Mouse (Mus musculus) lung, postnatal 0 days (tissue): ENCODE data around the gene Cdc42bpb. TPM values are rescaled to one million over a fixed set of nuclear protein-coding genes. Genes with fewer than 3 reads are reported as not detected.
A peak's percentile ranks its signal among the peaks of the same experiment; 100 is the strongest.

Experiments
- ATAC-seq: fragments of 200-750 bp; cut with Nextera tagmentation; 2 replicates; pipeline ENCODE4 v1.8.0; 2017; ENCODE audit warnings: moderate library complexity
- DNase-seq: peaks from one replicate; pipeline ENCODE4 v3.0.0-alpha.2; 2016; ENCODE audit warnings: low spot score
- H3K27ac ChIP-seq: fragments of 300-500 bp; sonication (generic); 2 replicates; pipeline ENCODE4 v1.5.1; 2014; ENCODE audit warnings: antibody characterized with exemption, mild to moderate bottlenecking, low read length, mixed read lengths
- H3K27me3 ChIP-seq: fragments of 300-500 bp; sonication (generic); replicated peaks from 2 replicates; pipeline ENCODE4 v1.6.1; 2014; ENCODE audit warnings: low read length, mixed read lengths; ENCODE audit not compliant: insufficient read depth
- H3K36me3 ChIP-seq: fragments of 300-500 bp; sonication (generic); 2 replicates; pipeline ENCODE4 v1.6.1; 2014; ENCODE audit warnings: low read length, mixed read lengths; ENCODE audit not compliant: insufficient read depth
- H3K4me1 ChIP-seq: fragments of 300-500 bp; sonication (generic); 2 replicates; pipeline ENCODE4 v1.6.1; 2014; ENCODE audit warnings: antibody characterized with exemption, low read depth, low read length, mixed read lengths; ENCODE audit not compliant: insufficient read depth
- H3K4me2 ChIP-seq: fragments of 300-500 bp; sonication (generic); replicated peaks from 2 replicates; pipeline ENCODE4 v1.6.1; 2014; ENCODE audit warnings: low read depth, mild to moderate bottlenecking, low read length, moderate library complexity, mixed read lengths
- H3K4me3 ChIP-seq: fragments of 300-500 bp; sonication (generic); 2 replicates; pipeline ENCODE4 v1.5.1; 2014; ENCODE audit warnings: low read depth, low read length
- H3K9ac ChIP-seq: fragments of 300-500 bp; sonication (generic); replicated peaks from 2 replicates; pipeline ENCODE4 v1.6.1; 2014; ENCODE audit warnings: low read depth, mild to moderate bottlenecking
- H3K9me3 ChIP-seq: fragments of 300-500 bp; sonication (generic); 2 replicates; pipeline ENCODE4 v1.6.1; 2016; ENCODE audit warnings: low read length, mixed read lengths
- CTCF ChIP-seq: IDR thresholded peaks from 2 replicates; pipeline ENCODE4 v1.5.1; 2016; ENCODE audit warnings: antibody characterized with exemption, mild to moderate bottlenecking
- EP300 ChIP-seq: IDR thresholded peaks from 2 replicates; pipeline ENCODE4 v1.6.1; 2016; ENCODE audit warnings: antibody characterized with exemption, mild to moderate bottlenecking, control low read depth
- WGBS: fragments of 180-500 bp; shearing (Covaris S2); extraction: QIAGEN DNeasy Blood & Tissue Kit; methylation state at CpG from one replicate; pipeline ENCODE4 v1.1.7; 2014; 5-methylcytosine and 5-hydroxymethylcytosine counted together
- polyA plus RNA-seq: library from polyadenylated mRNA; unstranded; fragments of >200 nt; fragmentation: Nextera tagmentation; extraction: Ambion mirVana; gene quantifications from 2 replicates; pipeline ENCODE4 v1.2.1, GENCODE M21; 2015

Gene Cdc42bpb
- polyA plus RNA-seq, 1 experiment from 2014 or later: 32.5 TPM

DNA sequence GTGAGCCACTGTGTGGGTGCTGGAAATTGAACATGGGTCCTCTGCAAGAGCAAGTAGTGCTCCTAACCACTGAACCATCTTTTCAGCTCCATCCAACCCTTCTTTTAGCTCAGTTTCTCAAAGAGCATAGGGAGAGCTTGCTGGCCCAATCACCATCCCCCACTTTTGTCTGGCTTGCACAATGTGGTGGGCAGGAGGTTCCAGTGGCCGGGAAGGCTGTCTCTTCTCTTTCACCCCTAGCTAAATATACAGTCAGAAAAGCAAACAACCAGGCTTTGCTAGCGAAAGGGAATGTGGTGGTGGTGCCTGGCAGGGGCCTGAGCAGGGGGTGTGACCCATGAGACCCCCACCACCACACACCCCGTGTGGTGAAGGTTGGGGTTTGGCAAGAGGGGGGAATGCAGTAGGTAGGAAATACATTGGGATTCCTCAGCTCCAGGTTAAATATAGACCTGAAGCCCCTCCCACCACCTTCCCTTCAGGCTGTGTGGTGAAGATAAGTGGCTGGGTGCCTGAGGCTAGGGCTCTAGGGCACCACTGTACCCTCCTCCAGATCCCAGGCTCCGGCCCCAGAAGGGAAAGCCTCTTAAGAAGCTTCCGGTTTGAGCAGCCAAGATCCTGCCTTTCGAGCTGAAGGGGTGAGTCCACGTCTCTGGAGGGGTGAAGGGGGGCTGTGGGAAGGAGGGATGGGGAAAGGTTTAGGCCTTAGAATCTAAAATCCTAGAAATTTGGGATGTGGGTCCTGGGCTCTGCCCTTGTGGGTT is 43.6 kb upstream of the Cdc42bpb start:
- no peaks in the 10 kb centered on the region; the same call in 1 of the 2 replicates for H3K4me1 ChIP-seq
- no peak overlapping the region for H3K4me2 ChIP-seq
- H3K27me3 ChIP-seq: peaks cover 32% of the 10 kb centered on the region
- ATAC-seq: peak; percentile 14; the same call in 1 of the 2 replicates
- DNase-seq: peak; percentile 67
- no peak overlapping the region for H3K4me3 ChIP-seq
- WGBS: 21% methylated on average over 7 of the region's 7 CpGs
- H3K27ac ChIP-seq: 0 out of 2 replicates have a peak overlapping the region, but pooled peaks have one; percentile 5
- no peaks in the 10 kb centered on the region for H3K36me3 ChIP-seq
- TF ChIP-seq CTCF (no peak), EP300 (no peak)
- no peaks in the 10 kb centered on the region for H3K9me3 ChIP-seq
- no peak overlapping the region for H3K9ac ChIP-seq

DNA sequence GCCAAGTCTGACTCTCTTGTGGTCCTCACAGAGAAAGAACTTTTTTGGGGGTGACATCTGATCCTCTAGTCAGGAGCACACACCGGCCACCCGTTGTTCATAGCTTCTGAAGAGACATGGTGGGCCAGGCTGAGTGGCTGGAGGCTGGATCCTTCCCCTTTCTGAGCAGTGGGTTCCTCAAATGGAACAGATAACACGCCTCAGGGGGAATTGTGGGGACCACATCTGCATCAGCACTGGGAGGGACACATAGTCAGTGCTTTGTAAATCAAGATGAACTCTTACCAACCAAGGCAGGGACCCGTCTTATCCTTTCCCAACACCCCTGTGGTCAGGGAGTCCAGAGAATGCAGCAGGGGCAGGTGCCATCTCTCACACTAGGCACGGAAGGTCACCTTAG is 42.4 kb upstream of the Cdc42bpb start:
- DNase-seq (no peak), ATAC-seq (no peak)
- Histone ChIP-seq H3K27me3 (peaks cover 25% of the 10 kb centered on the region), H3K36me3 (no peaks in the 10 kb centered on the region), H3K27ac (no peak overlapping the region), H3K4me3 (no peak overlapping the region), H3K4me1 (no peaks in the 10 kb centered on the region; the same call in 1 of the 2 replicates), H3K9ac (no peak overlapping the region), H3K4me2 (no peak overlapping the region), H3K9me3 (no peaks in the 10 kb centered on the region)
- WGBS: 79% methylated on average over 5 of the region's 5 CpGs
- no peak for TF ChIP-seq CTCF

DNA sequence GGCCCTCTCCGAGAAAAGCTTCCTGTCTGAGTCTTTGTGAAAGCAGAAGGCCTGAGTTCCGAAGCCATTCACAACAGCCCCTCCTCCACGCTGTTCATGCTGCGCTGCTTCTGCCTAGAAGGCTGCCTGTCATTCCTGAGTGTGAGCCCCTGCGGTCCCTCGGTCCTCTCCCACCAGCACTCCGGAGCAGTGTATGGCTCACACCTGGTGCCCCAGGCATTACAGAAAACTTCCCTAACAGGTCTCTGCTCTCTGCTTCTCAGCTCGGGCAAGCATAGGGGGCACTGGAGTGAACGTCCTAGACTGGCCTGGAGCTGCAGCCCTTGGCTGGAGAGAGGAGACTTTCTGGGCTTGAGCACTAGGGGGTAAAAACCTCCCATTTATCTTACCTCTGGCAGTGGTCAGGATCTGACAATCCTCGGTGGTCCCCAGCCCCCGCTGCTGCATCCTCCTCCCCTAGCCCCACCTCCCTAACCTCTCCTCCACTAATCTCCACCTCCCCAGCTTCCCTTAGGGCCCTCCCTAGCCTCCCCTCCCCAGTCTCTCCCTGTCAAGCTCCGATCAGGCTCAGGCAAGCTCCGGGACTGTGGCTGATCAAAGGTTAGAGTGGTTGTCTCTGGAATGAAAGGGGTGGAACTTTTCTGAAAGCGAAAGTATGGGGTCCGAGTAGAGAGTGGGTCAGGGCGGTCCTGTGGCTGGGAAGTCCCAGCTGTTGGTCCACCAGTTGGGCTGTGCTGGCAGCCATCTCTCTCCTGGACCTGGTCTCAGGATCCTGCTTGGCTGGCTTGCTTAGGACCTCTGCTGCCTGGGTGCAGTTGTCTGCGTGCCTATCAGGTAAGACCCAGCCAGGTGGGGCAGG is 39.6 kb upstream of the Cdc42bpb start, which contains the start of gene Exoc3l4:
Gene Exoc3l4 (plus strand): TSS at position 97 of the 859 bp plus-strand sequence.
- Histone ChIP-seq H3K9ac (peak within 1 kb of the TSS; percentile 13; the same call in 1 of the 2 replicates), H3K4me1 (peaks cover under 1% of the 10 kb centered on the region; the same call in 1 of the 2 replicates), H3K27me3 (peaks cover under 1% of the 10 kb centered on the region; the same call in 1 of the 2 replicates), H3K9me3 (no peaks in the 10 kb centered on the region), H3K4me3 (peak within 1 kb of the TSS; percentile 34), H3K27ac (peak within 1 kb of the TSS; percentile 81), H3K4me2 (peak within 1 kb of the TSS; percentile 61), H3K36me3 (no peaks in the 10 kb centered on the region)
- DNase-seq (peak; percentile 79), ATAC-seq (peak; percentile 55)
- TF ChIP-seq EP300 (peak; percentile 9; the same call in 1 of the 2 replicates), CTCF (peak; percentile 34)
- 3% methylated on average over 17 of the region's 17 CpGs for WGBS

DNA sequence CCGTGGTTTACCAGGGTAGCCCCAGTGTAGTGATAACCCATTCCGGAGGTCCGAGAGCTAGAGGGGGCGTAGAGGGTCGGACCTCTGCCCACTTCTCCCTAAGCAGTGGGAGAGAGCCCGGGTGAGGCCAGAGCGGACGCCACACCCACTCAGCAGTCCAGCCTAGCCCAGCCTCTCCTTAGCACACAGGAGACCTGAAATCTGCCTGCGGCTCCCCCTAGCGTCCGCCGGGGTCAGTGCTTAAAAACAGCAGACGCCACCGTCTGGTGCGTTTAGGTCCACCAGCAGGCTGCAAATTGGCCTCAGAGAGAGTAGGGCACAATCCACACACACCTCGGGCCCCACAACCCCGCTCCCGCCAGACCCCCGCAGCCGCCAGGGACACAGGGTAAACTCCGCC is 35.8 kb upstream of the Cdc42bpb start:
- H3K9ac ChIP-seq: no peak overlapping the region
- DNase-seq: peak; percentile 97
- peak; percentile 89 for ATAC-seq
- under 1% methylated on average over 21 of the region's 21 CpGs for WGBS
- peak overlapping the region; percentile 19 for H3K4me3 ChIP-seq
- H3K27ac ChIP-seq: peak overlapping the region; percentile 84
- peak overlapping the region; percentile 50 for H3K4me2 ChIP-seq
- H3K4me1 ChIP-seq: peaks cover 5% of the 10 kb centered on the region; the same call in 1 of the 2 replicates
- no peaks in the 10 kb centered on the region for H3K9me3 ChIP-seq
- no peaks in the 10 kb centered on the region for H3K27me3 ChIP-seq
- no peaks in the 10 kb centered on the region for H3K36me3 ChIP-seq
- TF ChIP-seq CTCF: peak; percentile 99
- no peak for TF ChIP-seq EP300

DNA sequence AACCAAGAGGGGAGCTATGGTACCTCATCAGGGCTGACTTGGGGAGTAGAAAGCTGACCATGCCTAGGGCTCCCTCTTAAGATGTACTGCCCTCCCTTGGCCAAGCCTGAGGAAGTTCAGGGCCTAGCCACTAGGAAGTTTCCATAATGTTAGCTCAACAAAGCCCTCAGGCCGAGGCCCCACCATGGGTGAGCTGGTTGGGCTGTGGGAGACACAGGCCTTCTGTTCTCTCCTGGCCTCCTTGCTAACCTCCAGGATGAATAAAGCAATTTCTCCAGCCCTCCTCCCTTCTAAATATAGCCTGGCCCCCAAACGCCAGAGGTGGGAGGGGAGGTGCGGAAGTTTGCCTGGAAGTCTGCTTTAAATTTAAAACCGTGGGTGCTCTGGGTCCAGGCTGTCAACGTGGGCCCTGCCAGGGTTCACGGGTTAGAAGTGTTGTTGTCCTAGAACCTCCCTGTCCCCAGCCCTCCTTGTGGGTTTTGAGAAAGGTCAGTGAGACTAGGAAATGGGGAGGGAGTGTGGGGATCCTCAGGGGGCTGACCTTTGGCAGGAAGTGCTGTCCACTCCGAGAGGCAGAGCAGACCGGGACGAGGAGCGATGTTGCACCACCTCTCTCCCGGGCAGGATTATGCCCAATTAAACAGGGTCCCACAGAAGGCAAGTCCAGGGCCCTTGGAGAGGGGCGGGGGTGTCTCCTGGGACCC is 35.2 kb upstream of the Cdc42bpb start:
- DNase-seq (peak; percentile 84), ATAC-seq (peak; percentile 58)
- 17% methylated on average over 12 of the region's 12 CpGs for WGBS
- no peaks in the 10 kb centered on the region for H3K36me3 ChIP-seq
- peak overlapping the region; percentile 19 for H3K4me3 ChIP-seq
- no peaks in the 10 kb centered on the region for H3K27me3 ChIP-seq
- H3K4me1 ChIP-seq: peaks cover 5% of the 10 kb centered on the region; the same call in 1 of the 2 replicates
- H3K9ac ChIP-seq: no peak overlapping the region
- TF ChIP-seq EP300 (no peak), CTCF (peak; percentile 55)
- no peaks in the 10 kb centered on the region for H3K9me3 ChIP-seq
- H3K27ac ChIP-seq: peak overlapping the region; percentile 84
- peak overlapping the region; percentile 50 for H3K4me2 ChIP-seq
